Mouse (Mus musculus) mouse embryonic stem cell (cell line): ENCODE measurements around the gene Nop14.
"Not testable (repeated sequence)": the region's sequence is repeated elsewhere in the genome, so short reads cannot be mapped to it uniquely, and the experiment has no call there.

ENCODE experiments used
- in situ Hi-C, 2 experiments: fragments of 300-500 bp; cut with MboI; formaldehyde crosslinking; loops; 1 replicate in 1 of 2; 3 replicates in 1 of 2; pipeline ENCODE4 v1.14.3; 2019 to 2020; ENCODE audit warnings: low sequenced_read_pairs in 2 of 2, low pct_unique_long_range_greater_than_20kb in 1 of 2, mixed read lengths in 1 of 2; ENCODE audit not compliant: unreplicated experiment in 1 of 2

Nop14 gene

DNA sequence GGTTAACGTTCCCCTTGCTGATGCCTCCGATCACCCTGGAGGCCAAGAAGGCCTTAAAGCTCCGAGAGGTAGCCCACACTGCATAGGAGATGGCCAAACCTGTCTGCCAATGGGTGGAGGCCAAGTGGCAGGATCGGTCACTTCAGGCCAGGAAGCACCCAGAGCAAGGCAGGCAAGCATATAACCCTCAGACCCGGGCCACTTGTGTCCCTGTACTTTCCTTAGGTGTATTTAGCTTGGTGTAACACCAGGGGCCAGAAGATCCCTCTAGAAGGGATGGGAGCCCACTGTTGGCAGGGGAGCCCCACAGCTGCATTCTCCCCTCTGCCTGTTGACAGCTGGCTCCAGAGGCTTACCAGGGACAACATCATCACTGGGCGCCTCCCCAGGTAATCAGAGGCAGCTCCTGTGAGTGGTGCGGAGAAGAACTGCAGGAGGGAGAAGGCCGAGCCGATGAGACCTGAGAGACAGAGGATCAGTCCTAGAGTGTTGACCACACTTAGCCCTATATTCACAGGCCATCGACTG, 24.2 kb downstream of the Nop14 start:
- in situ Hi-C loops = loop anchor here (5.0 to 25.0 kb wide), 2 partner anchors 88 to 98 kb away; partner anchors contain the start of gene Sh3bp2 (in 1 of the 2)

GRCm38 (mm10) chr5:34634746-34635400, 25.1 kb downstream of the Nop14 start:
- in situ Hi-C loops = loop anchor here (5.0 to 25.0 kb wide), 2 partner anchors 88 to 98 kb away; partner anchors contain the start of gene Sh3bp2 (in 1 of the 2)

DNA sequence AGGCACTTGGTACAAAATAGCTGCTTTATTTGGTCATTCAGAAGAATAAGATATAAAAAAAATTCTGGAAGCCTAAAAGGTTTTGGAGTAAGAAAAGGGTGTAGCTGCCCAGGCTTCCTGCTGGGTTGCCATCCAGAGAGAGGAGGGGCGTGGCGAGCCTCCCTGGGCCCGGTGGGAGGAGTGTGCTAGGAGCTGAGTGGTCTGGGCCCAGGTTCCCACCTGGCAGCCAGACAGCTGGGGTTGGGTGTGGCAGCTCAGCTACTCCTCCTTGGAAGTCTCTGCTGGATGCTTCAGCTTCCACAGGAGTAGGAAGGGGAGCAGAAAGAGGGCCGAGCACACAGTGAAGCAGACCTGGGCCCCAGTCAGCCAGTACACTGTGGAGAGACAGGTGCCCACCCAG, 26.3 kb downstream of the Nop14 start:
- in situ Hi-C loops = loop anchor here in 1 of 2 experiments (25.0 kb wide), 1 partner anchor 96 kb away; the partner anchor contains the start of gene Sh3bp2

- in situ Hi-C loops = loop anchor here in 1 of 2 experiments (25.0 kb wide), 1 partner anchor 96 kb away; the partner anchor contains the start of gene Sh3bp2
Measured at GRCm38 (mm10) chr5:34632996-34633395, 27.0 kb downstream of the Nop14 start.

GRCm38 (mm10) chr5:34609966-34610365, 50.0 kb downstream of the Nop14 start:
- in situ Hi-C loops = no loop called here

- in situ Hi-C loops = no loop called here
Measured at GRCm38 (mm10) chr5:34608226-34608625, 51.7 kb downstream of the Nop14 start.

GRCm38 (mm10) chr5:34607100-34607880, 52.7 kb downstream of the Nop14 start:
- in situ Hi-C loops = no loop called here

DNA sequence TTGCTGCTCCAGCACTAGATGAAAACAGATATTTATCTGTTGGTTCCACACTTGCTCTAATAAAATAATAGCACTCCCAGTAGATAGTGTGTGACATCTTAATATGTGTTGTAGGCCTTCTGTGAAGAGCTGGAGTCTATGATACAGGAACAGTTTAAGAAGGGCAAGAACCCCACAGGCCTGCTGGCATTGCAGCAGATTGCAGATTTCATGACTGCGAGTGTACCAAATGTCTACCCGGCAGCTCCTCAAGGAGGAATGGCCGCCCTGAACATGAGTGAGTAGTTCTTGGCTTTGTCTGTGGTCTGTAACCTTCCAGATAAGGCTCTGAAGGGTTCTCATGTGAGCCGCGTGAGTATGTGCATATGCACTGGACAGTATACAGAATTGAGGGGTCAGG, 55.4 kb downstream of the Nop14 start:
- in situ Hi-C loops = no loop called here

- in situ Hi-C loops = no loop called here
Measured at GRCm38 (mm10) chr5:34593202-34593727, 66.7 kb downstream of the Nop14 start.

DNA sequence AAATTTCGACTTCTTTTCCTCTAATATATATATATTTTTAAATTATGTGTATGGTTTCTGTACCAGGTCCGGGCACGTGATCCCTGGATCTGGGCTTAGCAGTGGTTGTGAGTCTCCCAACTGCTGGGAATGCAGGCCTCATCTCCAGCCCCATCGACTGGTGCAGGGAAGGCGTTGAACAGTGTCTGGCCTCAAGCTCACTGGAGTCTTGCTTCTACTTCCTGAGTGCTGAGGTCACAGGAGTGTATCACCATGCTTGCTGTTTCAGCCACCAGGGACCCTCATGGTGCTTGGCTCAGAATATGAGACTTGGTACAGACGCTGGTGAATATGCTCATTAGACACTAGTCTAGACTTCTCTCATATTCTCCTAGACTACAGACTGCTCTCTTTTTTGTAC, 67.3 kb downstream of the Nop14 start:
- in situ Hi-C loops = no loop called here

DNA sequence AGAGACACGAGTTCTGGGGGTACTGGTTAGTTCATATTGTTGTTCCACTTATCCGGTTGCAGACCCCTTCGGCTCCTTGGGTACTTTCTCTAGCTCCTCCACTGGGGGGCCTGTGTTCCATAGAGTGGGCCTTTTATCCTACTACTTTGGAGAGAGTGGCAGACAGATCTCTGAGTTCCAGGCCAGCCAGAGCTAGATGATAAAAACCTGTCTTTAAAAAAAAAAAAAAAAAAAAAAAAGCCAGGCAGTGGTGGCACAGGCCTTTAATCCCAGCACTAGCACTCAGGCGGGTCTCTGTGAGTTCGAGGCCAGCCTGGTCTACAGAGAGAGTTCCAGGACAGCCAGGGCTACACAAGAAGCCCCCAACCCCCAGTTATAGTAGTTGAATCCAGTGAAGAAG, 67.7 kb downstream of the Nop14 start:
- in situ Hi-C loops = not testable (repeated sequence)

DNA sequence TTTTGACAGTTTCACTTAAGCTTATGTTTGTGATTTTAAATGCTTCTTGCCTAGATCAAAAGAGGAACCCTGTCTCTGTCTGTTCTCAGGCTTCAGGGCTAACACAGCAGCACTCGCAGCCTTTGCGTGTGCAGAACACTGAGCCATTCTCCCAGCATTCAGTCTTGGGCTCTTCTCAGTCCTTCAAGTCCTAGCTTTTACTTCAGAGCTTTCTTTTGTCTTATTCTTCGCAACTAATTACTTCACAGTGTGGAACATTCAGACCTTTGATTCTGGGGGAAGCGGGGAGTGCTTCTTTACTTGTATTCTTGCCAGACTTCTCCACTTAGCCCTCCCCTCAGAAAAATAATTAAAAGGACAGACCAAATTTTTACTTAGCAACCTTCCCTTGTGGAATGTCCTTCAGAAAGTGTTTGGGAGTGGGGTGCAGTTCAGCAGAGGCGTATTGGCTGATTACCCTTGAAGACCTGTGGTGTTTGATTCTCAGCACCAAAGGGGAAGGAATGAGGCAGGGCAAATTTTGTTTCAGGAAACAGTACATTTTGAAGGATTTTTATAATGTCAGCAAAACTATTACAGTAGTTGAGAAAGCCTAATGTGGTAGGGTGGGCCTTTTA, 68.5 kb downstream of the Nop14 start:
- in situ Hi-C loops = no loop called here

DNA sequence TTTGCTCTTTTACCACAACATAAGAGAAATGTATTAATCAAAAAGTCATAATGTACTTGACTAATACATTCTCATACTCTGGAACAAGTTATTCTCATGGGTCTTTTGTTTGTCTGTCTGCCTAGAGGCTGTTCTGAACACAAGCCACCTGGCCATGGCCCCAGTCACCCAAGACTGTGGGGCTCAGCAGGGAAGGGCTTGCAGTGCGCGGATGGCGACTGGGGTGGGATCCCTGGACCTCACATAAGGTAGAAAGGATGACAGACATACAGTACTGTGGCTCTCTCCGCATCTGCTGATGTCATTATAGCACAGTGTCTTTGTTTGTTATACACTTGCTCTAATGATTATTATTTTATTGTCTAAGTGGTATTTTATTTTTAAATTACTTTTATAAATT, 69.2 kb downstream of the Nop14 start:
- in situ Hi-C loops = no loop called here

GRCm38 (mm10) chr5:34590059-34590458, 69.9 kb downstream of the Nop14 start:
- in situ Hi-C loops = no loop called here
